Mouse (Mus musculus): Measurements from ENCODE around the gene Pmpcb.
"Not testable (repeated sequence)": the region's sequence is repeated elsewhere in the genome, so short reads cannot be mapped to it uniquely, and the experiment has no call there.

Pmpcb gene

DNA sequence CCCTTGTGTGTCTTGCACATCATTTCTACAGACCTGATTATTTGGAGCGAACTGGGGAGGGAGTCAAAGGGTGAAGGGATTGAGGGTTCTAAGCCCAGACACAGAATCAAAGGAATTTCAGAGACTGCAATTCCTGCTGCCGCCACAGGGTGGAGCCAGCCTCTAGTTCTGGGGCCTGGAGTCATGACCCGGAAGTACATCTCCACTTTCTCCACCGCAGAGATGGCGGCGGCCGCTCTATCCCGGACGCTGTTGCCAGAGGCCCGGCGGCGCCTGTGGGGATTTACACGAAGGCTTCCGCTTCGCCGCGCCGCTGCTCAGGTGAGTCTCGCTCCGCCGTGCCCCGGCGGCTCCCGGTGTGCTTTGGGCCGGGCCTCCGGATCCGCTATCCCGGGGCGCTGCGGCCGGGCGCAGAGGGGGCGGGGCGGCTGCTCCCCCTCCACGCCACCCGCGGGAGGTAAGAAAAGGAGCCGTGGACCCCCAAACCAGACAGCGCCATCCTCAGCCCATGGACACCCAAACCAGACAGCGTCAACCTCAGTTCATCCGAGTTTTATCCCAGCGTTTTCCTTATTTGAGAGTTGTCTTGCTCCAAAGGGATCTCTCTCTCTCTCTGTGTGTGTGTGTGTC lies at the start of gene Pmpcb:
Pmpcb (plus strand) TSS at position 186 of the 630 bp plus-strand sequence.
- DNase-seq (ENCODE audit: low read depth, low spot score), result peak; percentile 72

- DNase-seq (ENCODE audit: low read depth, low spot score), result no peak
Observed at GRCm38 (mm10) chr5:21692230-21692629, 44.7 kb upstream of the Pmpcb start.

- no peak for DNase-seq (ENCODE audit: low read depth, low spot score)
Observed at GRCm38 (mm10) chr5:21693372-21693870, 43.5 kb upstream of the Pmpcb start.

DNA sequence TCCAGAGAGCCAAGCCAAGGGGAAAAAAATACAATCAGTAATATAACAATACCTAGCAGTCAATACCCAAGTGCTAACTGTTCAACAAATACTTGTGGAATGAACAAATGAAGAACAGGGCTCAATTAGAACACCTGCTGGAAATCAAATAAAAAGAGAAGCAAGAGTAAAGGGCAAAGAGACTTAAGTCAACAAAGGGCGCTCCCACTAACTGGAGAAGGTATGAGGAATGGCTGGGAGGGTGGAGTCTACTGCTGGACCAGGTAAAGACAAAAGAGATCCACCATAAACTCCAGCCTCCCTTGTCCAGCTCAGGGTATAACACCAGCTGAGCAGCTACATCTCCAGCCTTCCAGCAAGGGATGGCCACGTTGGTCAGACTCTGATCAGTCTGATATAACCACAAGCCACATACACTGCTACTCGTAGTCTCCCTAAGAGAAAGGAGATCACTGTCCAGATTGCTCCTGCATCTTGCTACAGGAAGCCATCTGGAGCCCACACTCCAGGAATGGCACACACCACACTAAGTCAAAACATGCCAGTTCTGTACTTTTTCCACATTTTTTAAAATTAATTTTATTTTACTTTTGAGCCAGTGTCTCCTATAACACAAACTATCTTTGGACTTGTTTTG lies 42.0 kb upstream of the Pmpcb start:
- DNase-seq (ENCODE audit: low read depth, low spot score), result no peak

GRCm38 (mm10) chr5:21699555-21699954 lies 37.4 kb upstream of the Pmpcb start:
- DNase-seq (ENCODE audit: low read depth, low spot score), result not testable (repeated sequence)

DNA sequence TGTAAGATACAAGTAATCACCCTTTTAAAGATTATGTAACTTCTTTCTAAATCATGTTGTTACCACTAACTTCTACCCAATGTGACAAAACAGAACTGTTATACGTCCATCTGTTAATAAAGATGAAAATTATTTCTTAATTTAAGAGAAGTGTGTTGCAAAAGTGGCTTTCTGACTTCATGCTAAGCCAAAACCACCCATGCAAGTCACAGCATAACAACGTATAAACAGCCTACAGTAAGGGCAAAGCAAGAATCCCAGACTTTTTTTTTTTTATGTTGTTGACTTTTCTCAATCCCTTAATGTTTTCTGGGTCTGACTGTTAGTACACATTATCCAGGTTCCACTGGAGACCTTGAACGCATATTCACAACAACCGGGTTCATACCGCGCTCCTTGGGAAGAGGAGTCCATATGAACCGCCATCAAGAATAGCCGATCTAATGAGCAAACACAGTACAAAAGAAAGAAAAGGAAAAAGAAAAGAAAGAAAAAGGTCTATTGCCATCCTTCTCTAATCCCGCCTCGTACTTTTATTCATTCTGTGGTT lies 36.6 kb upstream of the Pmpcb start:
- DNase-seq (ENCODE audit: low read depth, low spot score), result no peak

GRCm38 (mm10) chr5:21700934-21701333 lies 36.0 kb upstream of the Pmpcb start:
- no peak for DNase-seq (ENCODE audit: low read depth, low spot score)

DNA sequence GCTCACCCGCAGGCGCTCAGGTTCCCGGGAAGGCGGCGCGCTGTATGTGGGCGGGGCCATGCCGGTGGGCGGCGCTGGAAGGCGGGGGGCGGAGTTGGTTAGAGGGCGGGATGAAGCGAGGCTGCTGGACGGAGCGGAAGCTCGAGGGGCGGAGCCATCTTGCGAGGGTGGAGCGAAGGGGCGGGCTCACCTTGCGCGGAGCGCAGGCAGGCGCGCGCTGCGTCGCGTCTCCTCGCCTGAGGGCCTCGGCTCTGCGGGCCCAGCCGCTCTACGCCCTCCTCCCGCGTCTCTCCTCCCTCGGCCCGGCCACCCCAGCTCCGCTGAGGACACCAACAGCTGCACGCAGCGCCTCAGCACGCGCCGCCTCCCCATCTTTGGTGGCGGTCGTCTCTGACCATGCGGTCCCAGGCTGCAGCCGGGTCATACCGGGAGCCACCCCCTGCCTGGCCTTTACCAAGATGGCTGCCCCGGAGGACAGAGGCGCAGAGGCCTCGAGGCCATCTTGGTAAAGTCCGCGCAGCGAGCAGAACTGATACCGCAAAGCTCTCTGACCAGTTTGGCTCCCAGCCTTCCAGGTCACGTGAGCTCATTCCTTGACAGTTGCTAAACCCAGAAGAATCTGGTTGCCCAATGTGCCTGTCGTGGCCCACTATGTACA lies 35.5 kb upstream of the Pmpcb start, which contains the start of gene Napepld:
Napepld (minus strand) TSS at position 46 of the 658 bp plus-strand sequence.
- peak; percentile 97 for DNase-seq (ENCODE audit: low read depth, low spot score)

DNA sequence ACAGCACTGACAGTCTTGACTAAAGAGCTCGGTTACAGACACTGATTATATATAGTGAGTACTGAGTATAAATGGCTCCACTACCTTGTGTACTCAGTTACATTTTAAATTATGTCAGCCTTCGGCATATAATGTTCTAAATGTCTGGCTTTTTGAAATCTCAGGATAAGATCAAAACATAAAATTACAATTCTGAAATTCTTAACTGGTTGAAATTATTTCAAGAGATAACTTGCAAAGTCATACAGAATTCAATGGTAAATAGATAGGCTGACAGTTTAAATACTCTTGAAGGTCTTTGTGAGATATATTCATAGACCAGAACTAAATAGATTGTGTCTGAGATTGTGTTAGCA lies 35.0 kb upstream of the Pmpcb start:
- DNase-seq (ENCODE audit: low read depth, low spot score), result no peak

- DNase-seq (ENCODE audit: low read depth, low spot score), result no peak
Observed at GRCm38 (mm10) chr5:21702873-21703475, 34.0 kb upstream of the Pmpcb start.

DNA sequence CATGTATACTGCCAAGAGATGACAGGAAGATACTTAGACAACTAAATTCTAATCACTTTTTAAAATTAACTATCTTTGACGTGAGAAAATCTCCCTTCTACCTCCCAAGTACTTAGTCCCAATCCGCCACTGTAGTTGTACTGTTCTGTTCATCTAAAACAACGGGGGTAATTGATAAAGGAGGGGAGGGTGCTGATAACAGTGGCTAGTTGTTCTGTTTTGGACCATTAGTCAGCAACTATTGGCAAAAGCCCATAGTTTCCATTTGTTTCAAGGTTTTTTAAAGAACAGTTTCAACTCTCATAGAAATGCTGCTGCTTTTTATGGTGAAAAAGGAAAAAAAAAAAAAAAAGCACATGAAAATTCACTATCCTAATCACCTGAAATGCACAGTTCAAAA lies 33.2 kb upstream of the Pmpcb start:
- DNase-seq (ENCODE audit: low read depth, low spot score), result no peak

- DNase-seq (ENCODE audit: low read depth, low spot score), result no peak
Observed at GRCm38 (mm10) chr5:21706546-21706945, 30.4 kb upstream of the Pmpcb start.

DNA sequence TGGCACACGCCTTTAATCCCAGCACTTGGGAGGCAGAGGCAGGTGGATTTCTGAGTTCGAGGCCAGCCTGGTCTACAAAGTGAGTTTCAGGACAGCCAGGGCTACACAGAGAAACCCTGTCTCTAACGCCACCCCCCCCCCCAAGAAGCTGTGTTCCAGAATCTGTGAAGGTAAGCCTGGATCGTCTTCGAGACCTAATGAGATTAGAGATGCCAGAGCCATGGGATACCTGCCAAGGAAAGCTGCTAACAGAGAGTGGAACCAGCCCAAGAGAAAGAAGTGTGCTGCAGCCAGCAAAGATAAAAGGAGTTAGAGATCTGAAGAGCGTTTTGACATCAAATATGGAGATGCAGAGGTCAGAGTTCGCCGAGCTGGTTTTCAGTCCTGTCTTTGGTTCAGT lies 28.9 kb upstream of the Pmpcb start:
- DNase-seq (ENCODE audit: low read depth, low spot score), result not testable (repeated sequence)

- peak; percentile 9 for DNase-seq (ENCODE audit: low read depth, low spot score)
Observed at GRCm38 (mm10) chr5:21712127-21712715, 24.7 kb upstream of the Pmpcb start.

DNA sequence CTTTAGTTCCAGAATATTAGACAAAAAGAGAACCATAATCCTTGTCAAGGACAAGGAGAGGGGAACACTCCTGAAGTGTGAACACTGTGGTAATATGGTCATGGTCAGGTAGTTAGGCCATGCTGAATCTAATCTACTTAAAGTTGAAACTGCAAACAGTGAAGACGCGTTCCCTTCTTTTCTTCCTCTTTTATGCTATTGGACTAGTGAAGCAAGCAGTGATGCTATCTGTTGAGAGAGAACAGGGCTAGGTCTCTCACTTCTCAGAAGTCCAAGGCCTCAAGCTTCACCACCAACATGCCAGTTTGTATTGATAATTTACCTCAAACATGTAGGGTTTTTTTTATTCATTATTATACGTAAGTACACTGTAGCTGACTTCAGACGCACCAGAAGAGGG lies 22.5 kb upstream of the Pmpcb start:
- DNase-seq (ENCODE audit: low read depth, low spot score), result no peak

GRCm38 (mm10) chr5:21717165-21717715 lies 19.7 kb upstream of the Pmpcb start:
- DNase-seq (ENCODE audit: low read depth, low spot score), result no peak

GRCm38 (mm10) chr5:21718546-21718945 lies 18.4 kb upstream of the Pmpcb start:
- no peak for DNase-seq (ENCODE audit: low read depth, low spot score)

GRCm38 (mm10) chr5:21719209-21719608 lies 17.7 kb upstream of the Pmpcb start:
- DNase-seq (ENCODE audit: low read depth, low spot score), result no peak

GRCm38 (mm10) chr5:21724427-21724826 lies 12.5 kb upstream of the Pmpcb start:
- DNase-seq (ENCODE audit: low read depth, low spot score), result no peak

DNA sequence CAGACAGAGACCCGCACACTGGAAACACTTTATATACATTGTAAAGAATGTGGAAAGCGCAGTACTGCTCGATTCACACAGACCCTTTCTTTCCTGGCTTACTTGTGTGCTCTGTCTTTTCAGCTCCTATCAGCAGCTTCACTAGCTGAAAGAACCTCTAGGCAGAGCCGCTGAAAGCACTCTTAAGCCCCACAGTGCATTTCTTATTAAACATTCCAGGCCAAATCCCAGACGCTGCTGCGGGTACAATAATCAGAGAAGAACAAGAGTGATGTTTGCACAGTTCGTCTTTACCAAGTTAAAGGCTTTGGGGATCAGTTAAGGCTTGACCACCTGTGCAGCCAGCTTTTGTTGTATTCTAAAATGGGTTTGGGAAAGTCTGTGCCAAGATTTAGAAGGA lies 12.1 kb upstream of the Pmpcb start:
- DNase-seq (ENCODE audit: low read depth, low spot score), result no peak

DNA sequence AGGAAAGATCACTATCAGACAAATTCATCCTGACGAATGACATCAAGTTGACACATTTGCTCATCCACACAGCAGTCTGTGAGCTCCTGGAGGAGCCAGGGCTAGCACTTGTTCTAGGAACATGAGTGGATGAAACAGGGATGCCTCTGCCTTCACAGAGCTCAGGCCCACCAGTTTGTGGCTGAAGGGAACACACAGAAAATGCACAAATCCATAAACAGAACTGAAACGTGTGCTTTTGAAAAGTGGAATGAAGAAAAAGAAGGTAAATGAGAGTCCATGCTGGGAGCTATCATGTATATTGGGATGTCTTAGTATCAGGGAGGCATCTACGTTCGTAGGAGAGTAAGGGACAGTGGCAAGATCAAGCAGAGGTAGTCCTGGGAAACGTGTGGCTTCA lies 7.8 kb upstream of the Pmpcb start:
- no peak for DNase-seq (ENCODE audit: low read depth, low spot score)

Measured in embryo, embryonic 11.5 days (tissue).